Mouse (Mus musculus) kidney, adult 8-10 months (tissue): ENCODE results near the gene Epha8.
A peak's percentile ranks its signal among the peaks of the same experiment; 100 is the strongest.

ENCODE experiments used
- DNase-seq, 2 experiments: peaks; one replicate each; pipeline ENCODE4 v3.0.0; 2022

Gene Epha8

DNA sequence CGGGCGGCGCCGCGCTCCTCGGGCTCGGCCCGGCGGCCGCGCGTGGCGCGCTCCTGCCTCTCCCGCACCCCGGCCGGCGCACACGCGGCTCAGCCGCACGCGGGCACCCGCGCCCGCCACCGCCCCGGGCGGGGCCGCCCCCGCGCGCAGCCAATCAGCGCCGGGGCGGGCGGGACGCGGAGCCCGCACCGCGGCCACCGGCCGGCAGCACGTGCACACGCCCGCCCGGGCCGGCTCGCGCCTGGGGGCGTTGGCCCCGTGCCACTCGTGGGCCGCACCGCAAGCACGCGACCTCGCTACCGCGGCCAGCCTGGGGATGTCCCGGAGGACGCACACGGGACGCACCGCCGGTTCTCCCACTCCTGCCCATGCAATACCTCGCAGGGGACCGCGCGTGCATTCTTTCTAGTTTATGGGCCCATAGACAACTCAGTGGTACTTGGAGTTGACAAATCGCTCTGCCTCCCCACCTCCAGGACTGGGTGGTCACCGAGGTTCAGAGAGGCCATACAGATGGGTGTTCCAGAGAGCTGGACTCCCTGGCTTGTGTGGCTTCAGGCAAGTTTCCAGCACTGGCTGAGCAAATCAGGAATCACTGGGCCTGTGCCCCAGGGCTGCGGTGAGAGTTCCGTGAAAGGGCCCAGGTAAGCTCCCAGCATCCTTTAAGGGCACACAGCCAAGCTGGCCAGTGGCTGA, at the start of gene Epha8:
Gene Epha8, minus strand, starts transcription at position 66 of the 696 bp plus-strand sequence.
- no peak for DNase-seq

DNA sequence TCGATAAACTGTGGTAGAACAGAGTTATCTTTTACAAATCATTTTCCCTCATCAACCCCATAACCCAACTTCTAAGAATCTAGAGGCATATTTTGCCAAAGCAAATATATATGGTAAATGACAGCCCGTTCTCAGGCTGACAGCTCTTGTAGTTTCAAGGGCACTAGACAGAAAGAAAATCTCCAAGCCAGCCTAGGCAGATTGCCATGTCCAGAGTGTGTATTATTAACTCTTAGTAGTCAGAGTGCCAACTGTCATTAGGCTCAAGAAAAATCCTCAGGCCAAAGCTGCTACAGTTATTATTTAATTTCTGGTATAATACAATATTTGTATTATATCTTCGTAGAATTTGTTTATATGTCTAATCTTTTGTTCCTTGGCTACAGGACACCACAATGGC, 45.2 kb upstream of the Epha8 start:
- DNase-seq: peak; percentile 38 to 68

DNA sequence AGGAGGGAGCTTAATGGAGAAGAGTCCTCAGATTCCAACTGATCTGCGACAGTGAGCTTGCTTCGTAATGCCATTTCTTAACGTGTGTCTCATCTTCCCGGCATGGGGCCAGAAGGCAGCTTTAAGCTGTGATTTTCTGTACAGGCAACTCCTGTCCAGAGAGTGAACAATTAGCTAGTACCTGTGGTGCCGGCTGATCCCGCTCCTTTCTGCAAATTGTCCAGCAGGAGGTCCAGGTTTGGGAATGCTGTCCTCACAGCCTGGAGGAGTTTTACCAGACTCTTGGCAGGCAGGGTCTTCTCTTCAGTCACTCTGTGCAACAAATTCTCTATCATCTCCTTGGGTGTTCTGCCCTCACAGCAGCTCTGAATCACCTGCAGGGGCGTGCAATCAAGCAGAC, 44.4 kb upstream of the Epha8 start:
- DNase-seq: no peak

DNA sequence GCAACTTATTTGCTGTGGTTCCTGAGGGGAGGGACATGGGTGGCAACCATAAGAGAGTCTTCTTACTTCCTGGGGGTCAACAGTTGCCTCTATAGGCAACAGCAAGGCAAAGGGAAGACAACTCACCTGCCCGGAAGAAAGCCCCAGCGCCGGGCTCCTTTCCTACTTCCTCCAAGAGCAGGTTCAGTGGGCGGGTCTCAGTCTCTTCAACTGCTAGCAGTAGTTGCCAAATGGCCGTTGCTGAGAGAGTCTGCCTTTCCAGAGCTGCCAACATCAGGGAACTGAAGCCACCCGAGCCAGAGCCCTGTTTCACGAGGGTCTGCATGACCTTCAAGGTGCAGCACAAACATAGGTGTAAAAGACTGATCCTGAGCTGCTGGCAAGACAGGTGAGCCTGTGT, 41.8 kb upstream of the Epha8 start:
- no peak for DNase-seq

DNA sequence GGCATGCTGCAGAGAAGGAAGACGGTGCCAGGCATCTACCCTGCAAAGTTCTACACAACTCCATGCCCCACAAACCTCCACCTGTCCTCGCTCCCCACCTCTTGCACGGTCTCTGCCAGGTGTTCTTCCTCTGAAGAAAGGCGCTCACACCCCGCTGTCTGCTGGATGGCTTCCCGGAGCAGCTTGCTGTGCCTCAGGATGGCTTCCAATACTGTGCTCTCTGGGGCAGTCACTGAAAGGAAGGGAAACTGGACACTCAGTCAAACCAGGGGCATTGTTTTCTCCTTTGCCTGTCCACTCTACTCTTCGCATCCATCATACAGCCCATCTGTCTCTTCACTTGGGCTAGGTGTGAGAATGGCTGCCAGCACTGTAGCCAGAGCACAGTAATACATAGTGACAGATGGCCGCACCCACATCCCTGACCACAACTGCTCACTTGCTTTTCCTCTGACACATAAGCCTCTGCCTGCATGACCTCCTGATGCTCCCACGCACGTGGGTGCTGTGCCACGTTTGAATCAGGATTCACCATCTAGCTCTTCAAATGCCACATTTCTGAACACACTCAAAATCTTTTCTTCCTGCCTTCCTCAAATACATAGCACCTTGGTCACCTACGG, 41.2 kb upstream of the Epha8 start:
- DNase-seq: no peak

DNA sequence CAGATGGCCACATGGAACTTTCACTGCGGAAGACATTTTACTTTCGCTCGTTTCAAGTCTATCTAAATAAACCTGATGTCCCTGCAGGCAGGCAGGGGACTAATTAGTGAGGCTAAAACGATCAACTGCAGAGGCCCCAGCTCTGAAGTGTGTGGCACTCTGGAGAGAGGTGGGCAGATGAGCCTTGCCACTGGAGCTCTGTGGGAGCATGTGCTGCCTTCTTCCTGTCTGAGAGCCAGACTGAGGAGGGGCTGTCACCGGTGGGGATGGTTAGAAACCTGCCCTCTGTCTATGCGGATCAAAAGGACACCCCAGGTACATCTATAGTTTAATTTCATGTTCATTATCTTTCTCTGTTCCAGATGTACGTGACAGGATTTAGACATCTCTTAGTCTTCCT, 40.3 kb upstream of the Epha8 start:
- DNase-seq: no peak

DNA sequence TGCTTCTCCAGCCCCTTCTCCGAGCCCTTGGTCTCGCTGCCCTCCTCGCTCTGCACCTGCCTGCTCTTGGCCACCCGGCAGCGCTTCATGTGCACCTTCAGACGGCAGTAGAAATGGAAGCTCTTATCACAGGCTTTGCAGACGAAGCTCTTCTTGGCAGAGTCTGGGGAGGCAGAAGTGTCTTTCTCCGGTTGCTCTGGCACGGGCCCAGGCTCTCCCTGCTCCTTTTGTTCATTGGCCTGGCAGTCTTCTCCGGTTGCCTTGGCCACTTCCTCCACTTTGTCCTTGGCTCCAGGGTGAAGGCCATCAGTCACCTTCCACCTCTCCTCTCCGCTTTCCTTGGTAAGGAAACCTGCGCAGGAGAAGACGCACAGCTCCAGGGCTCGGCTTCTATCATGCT, 38.7 kb upstream of the Epha8 start:
- DNase-seq: no peak

DNA sequence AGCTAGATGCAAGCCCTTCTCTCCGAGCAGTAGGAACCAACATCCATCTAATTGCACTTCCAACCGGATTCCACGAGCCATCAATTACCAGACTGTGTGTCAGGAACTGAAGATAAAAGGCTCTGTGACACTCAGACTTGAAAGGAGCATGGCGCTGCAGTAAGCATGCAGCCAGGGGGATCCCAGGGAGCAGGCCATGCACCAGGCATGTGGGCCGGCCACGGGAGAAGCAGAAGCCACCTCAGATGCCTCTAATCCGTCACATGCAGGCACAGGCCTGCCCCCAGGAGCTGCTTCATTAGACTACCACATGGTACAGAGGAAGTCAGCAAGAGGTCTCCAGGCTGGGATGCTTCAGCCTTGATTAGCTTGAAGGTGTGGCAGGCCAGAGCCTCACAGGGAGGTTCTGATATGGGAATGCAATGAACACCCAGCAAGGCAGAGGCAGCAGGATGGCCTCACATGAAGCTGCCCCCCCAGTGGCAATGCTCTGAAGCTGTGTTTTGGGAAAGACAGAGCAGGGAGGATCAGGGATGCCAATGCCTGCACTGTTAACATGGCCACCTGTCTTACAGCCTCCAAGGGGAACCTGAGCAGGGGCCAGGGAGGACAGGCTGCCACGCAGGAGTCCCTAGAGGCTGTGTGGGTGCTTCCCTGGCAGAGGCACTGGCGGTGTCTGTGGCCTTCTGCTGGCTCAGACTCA, 25.5 kb upstream of the Epha8 start:
- no peak for DNase-seq

DNA sequence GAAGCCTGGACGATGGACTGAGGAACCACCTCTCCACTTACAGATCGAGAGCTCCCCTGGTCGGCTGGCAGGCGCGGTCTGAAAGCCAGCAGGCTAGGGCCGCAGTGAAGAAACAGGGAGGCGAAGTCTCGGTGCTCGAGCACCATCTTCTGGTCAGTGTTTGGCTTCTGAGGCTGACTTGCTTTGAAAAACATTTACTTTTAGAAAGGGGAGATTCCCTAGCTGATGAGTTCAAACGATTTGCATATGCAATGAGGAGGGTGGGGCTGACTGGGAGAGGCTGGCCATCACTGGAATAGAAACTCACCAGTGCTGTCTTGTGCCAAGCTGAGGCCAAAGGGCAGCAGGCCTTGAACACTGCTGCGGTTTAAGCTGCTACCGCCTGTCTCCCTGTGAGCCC, 24.7 kb upstream of the Epha8 start:
- DNase-seq: peak; percentile 82 to 89

DNA sequence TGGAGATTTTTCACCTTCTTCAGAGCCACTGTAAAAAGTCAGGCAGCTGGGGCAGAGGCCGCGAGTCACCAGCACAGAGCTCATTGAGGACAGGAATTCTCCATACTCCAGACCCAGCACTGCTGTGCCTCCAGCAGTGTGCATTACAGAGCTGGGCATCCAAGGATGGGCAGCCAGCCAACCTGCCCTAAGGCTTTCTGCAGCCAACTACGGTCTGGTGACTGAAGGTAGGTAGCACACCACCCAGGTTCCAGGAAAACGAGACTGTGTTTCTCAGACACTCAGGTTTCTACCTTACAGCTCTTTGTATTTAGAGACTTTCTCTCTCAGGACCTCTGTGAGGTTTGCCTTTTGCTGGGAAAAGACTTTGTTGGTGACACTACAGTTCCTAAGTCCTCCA, 24.3 kb upstream of the Epha8 start:
- DNase-seq: peak; percentile 12

DNA sequence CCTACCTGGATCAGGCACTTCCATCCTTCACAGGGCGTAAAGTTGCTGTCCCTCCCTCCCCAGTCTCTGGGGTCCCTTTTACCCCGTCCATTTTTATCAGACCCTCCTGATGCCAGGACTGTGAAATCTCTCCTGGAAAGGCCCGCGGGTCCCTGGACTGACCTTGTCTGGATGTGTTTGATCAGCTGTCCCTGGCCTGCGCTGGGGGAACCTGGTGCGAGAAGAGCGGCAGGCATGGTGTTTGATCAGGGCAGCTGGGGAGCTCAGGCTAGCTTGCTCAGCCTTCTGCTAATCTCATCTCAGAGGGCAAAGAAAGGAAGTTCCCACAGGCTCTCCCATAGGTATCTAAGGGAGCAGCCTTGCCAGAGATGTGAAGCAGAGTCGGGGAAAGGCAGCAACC, 20.6 kb upstream of the Epha8 start:
- DNase-seq: no peak

DNA sequence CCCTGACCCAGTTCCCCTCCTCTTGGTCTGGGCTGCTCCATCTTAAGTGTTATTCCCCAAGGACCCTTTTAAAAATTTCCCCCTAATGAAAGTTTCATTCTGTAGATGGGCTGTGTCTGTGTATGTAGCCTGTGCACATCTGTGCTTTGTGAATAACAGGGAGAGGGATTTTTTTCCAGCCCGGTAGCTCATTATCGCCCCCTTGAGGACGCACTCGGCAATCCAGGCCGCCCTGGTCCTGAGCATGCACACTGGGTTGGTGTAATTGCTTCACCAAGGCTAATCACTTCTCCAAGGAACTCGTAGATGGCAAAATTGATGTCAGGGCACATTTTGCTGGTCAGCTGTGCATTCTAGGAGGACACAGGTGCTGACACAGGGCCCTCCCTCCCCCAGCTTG, 14.3 kb upstream of the Epha8 start:
- peak in 1 of 2 experiments; percentile 52 for DNase-seq

DNA sequence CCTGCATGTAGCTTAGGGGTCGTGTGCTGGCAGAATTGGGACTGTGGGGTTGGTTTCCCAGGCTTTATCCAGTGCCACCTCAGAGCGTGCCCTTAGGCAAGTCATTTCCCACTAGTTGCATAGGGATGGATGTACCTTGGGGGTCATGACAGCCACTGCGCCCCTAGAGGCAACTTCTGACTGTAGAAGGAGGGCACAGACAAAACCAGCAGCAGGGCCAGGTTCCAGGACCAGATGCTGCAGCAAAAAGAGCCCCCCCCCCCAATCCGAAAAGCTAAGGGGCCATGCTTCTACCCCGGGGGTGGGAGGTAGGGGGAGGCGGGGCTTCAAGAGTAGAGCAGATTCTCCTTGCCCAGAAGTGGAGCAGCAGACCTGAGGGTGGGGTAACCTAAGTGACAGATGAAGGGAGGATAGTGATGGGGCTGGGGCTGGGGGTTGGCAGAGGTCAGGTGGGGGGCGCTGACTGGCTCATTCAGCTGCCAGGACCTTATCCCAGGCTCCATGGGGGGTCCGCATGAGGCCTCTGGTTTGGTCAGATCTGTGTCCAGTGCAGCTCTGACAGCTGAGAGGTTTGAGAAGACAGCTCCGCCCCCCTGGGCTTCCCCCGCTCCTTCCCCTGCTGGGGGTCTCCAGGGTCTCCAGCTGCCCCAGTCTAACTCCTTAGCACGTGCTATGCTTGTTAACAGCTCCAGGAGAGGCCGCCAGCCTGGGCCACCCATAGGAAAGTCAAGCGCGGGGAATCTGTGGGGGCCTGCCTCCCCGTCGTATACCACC, 13.1 kb upstream of the Epha8 start:
- no peak for DNase-seq

DNA sequence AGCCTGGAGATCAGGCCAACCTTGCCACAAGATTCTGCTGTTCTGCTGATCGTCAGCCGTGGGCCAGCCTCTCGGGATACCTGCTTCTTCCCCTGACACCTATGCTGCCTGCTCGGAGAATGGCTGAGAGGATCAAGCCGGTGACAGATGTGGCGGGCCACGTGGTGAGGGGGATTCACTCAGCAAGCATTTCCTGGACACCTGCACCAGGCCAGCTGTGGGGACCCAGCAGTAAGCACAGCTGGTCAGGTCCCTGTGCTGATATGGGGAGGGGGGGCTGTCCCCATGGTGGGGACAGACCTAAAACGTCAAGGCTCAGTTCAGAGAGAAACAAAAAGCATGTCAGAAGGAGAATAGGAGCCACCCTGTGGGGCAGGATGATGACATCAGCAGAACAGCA, 12.5 kb upstream of the Epha8 start:
- no peak for DNase-seq

DNA sequence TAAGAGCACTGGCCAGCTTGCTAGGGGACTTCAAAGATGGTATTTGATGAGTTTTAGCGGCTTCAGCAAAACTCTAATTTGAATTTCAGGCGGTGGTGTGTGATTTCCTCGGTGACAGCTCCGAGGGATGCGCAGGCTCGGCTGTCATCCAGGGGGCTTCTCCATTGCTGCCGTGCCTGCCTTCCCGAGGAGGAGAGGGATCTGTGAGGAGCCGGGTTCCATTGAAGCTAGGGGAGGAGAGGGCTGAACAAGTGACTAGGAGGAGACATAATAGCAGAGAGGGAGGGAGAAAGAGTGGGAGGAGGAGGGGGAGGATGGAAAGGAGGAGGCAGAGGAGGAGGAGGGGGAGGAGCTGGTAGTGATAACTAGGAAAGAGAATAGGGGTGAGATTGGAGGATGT, 10.9 kb upstream of the Epha8 start:
- DNase-seq: no peak

DNA sequence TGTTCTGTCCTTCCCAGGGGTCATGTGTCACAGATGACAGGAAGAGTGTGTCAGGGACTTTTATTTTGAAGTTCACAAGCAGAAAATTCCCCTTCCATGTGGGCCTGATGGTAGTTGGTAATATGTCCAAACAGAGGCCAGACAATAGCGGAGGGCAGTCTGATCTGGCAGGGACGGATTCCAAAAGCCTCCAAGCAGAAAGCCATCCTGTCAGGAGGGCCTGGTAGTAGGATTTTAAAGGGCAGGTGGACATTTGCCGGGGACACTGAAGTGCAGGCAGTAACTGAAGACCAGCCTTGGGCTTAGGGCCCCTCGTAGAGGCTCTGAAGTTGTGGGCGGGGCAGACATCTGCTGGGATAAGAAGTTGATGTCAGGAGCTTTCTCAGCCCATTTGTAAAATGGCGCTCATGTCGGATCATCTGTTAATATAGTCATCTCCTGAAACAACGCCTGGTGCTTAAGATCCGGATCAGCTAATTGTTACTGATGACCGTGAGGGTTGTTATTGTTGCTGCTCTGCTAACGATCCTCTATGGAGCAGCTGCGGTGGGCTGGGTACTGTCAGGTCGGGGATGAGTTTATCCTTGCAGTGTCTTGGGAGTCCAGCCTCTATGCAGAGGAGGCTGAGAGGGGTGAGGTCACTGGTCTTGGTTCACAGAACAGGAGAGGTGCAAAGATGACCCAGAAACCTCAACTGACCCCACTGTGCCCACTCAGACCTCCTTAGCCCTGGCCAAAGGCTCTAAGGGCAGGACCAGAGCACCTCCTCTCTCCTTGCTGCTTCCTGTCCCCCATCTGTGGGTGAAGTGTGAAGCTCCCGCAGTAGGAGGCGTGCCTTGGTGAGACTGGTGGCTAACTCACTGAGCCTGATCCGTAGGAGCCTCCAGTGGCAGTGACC, 10.1 kb upstream of the Epha8 start:
- no peak for DNase-seq

DNA sequence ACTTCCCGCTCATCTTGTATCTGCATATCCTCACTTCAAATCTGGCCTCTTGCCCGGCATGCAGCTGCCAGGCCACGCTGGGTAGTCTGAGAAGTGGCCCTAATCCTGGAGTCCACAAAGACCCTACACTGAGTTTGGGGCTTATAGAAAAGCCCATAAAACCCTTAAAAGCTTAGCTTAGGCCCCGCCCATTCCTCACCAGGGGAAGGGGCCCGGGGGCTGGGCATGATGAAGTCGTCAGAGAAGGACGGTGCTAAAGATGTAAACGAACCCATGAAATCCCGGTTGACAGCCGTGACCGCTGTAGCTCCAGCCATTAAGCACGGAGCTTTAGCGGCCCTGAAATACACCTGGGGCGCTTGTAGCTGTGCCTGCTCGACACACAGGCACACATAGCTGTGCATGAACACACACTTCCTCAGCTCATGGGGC, 8.4 kb upstream of the Epha8 start:
- no peak for DNase-seq

DNA sequence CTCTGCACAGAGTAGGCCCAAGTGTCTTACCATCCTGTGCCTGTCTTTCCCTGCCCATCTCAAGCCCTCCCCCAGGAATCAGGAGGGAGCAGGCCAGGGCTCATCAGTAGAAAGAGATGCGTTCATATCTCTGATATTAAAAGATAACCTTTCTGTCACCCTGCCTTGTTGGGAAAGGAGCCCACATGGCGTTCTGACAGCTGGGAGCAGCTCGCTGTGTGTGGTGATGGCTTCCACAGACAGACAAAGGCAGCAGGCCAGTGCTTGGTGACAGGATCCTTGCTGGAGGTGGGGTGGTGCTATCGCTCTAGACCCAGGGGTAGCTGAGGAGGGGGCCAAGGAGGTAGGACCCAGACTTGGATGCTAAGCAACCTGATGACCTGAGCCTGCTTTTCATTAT, 5.8 kb upstream of the Epha8 start:
- no peak for DNase-seq

DNA sequence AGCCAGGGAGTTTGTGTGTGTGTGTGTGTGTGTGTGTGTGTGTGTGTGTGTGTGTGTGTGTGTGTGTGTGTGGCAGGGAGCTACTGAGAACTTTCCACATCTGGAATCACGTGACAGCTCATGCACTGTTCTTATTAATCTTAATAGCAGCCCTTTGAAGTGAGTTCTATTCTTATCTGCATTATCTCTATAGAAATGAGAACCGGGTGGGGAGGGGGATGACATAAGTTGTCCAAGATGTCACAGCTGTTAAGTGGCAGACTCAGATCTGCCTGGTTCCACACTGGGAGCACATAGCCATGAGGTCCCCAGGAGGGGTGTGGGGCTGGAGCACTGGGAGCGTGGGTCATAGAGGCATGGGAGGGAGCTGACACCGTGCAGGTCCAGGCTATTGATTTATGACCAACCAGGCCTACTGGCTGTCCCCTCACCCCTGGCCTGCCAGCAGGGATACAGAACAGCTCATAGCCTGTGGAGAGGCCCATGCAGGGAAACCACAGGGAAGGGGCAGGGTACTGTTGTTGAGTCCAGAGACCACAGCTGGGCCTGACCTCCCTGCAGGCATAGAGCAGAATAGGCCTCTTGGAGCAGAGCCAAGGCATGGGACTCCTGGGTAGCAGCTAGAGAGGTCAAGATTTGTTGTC, 5.1 kb upstream of the Epha8 start:
- DNase-seq: peak in 1 of 2 experiments; percentile 32

DNA sequence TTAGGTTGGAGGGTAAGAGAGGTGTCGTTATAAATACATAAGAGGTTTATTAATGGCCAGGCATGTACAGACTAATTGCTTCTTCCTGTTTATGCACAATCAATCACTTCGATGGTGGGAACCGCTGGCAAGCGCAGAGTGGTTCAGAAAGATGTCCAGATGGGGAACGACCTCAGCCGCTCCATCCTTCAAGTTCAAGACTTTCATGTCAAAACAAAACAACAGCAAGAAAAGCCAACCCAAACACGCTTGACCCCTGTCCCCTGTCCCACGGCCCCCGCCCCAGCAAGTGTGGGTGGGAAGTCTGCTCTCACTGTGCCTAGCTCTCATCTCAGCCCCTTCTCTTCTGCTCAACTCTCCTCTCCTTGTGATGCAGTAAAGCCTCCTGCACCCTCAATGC, 4.0 kb upstream of the Epha8 start:
- no peak for DNase-seq

DNA sequence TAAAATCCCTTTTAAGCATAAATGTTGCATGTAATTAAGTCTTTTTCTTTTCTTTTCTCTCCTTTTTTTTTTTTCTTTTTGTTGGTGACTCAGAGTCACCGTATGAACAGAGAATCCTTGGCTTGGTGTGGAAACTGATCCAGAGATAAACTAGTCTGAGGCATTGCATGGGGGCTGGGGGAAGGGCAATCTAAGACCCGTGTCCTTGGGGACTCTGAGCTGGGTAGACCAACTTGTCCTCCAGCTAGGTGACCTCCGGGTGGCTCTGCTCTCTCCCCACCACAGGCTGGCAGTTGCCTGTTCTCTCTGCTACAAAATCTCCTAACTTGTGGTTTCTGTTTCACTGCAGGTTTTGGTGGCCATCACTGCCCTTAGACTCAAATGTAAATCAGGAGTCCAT, 3.5 kb upstream of the Epha8 start:
- no peak for DNase-seq

DNA sequence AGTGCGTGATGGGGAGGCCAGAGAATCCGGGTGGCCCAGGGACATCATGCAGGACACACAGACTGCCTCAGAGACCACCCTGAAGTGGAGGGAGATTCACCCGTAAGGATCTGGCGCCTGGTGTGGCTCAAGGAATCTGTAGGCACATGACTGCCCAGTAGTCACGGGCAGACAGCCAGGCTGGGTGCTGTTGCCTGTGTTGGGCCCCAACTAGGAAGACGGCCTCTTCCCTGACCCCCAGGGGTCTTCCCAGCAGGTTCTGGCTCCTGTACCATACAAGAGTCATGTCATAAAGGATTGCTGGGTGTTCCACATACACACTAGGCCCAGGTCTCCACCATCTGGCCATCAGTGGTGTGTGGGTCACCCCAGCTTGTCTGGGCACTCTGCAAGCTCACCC, 2.1 kb downstream of the Epha8 start:
- no peak for DNase-seq
